Mouse (Mus musculus) intestine, embryonic 15.5 days (tissue): ENCODE measurements around the gene Gpc1. TPM values are rescaled to one million over a fixed set of nuclear protein-coding genes. Genes with fewer than 3 reads are reported as not detected.

Experiments used
- ATAC-seq: fragments of 200-750 bp; cut with Nextera tagmentation; 2 replicates; pipeline ENCODE4 v1.8.0; 2017; ENCODE audit warnings: moderate TSS enrichment, moderate library complexity
- H3K27ac ChIP-seq: fragments of 300-500 bp; sonication (generic); 2 replicates; pipeline ENCODE4 v1.5.1; 2015; ENCODE audit warnings: mild to moderate bottlenecking, inconsistent platforms
- H3K27me3 ChIP-seq: fragments of 300-500 bp; sonication (generic); replicated peaks from 2 replicates; pipeline ENCODE4 v1.6.1; 2015; ENCODE audit warnings: inconsistent platforms
- H3K36me3 ChIP-seq: fragments of 300-500 bp; sonication (generic); 2 replicates; pipeline ENCODE4 v1.6.1; 2015; ENCODE audit warnings: inconsistent platforms
- H3K4me1 ChIP-seq: fragments of 300-500 bp; sonication (generic); replicated peaks from 2 replicates; pipeline ENCODE4 v1.6.1; 2015; ENCODE audit warnings: inconsistent platforms
- H3K4me2 ChIP-seq: fragments of 300-500 bp; sonication (generic); replicated peaks from 2 replicates; pipeline ENCODE4 v1.6.1; 2015; ENCODE audit warnings: mild to moderate bottlenecking, inconsistent platforms
- H3K4me3 ChIP-seq: fragments of 300-500 bp; sonication (generic); replicated peaks from 2 replicates; pipeline ENCODE4 v1.5.1; 2015; ENCODE audit warnings: inconsistent platforms
- H3K9ac ChIP-seq: fragments of 300-500 bp; sonication (generic); 2 replicates; pipeline ENCODE4 v1.6.1; 2015; ENCODE audit warnings: inconsistent platforms
- H3K9me3 ChIP-seq: fragments of 300-500 bp; sonication (generic); 2 replicates; pipeline ENCODE4 v1.6.1; 2016; ENCODE audit warnings: inconsistent platforms
- WGBS: fragments of 180-500 bp; shearing (Covaris S2); methylation state at CpG from one replicate; pipeline ENCODE4 v1.1.7; 2015; 5-methylcytosine and 5-hydroxymethylcytosine counted together
- polyA plus RNA-seq: library from polyadenylated mRNA; unstranded; fragments of >200 nt; fragmentation: Nextera tagmentation; extraction: Ambion mirVana; gene quantifications from 2 replicates; pipeline ENCODE4 v1.2.1, GENCODE M21; 2015

Gene Gpc1
- polyA plus RNA-seq, 1 experiment from 2014 or later, result 37.7 TPM

GRCm38 (mm10) chr1:92805181-92805580 is 26.3 kb upstream of the Gpc1 start:
- Histone ChIP-seq H3K9me3 (no peaks in the 10 kb centered on the region), H3K4me3 (no peak overlapping the region), H3K27ac (no peak overlapping the region), H3K4me2 (no peak overlapping the region), H3K27me3 (no peaks in the 10 kb centered on the region), H3K9ac (no peak overlapping the region), H3K4me1 (no peaks in the 10 kb centered on the region), H3K36me3 (no peaks in the 10 kb centered on the region)
- no peak for ATAC-seq
- WGBS, result 68% methylated on average over 5 of the region's 5 CpGs

- H3K9ac ChIP-seq, result no peak overlapping the region
- H3K4me2 ChIP-seq, result no peak overlapping the region
- 66% methylated on average over 2 of the region's 2 CpGs for WGBS
- H3K27me3 ChIP-seq, result no peaks in the 10 kb centered on the region
- no peak overlapping the region for H3K4me3 ChIP-seq
- H3K9me3 ChIP-seq, result no peaks in the 10 kb centered on the region
- ATAC-seq, result no peak
- no peak overlapping the region for H3K27ac ChIP-seq
- H3K4me1 ChIP-seq, result no peaks in the 10 kb centered on the region
- no peaks in the 10 kb centered on the region for H3K36me3 ChIP-seq
Observed at GRCm38 (mm10) chr1:92805836-92806235, 25.6 kb upstream of the Gpc1 start.

GRCm38 (mm10) chr1:92806720-92807119 is 24.7 kb upstream of the Gpc1 start:
- no peak for ATAC-seq
- no peak overlapping the region for H3K4me3 ChIP-seq
- H3K9ac ChIP-seq, result no peak overlapping the region
- no peaks in the 10 kb centered on the region for H3K4me1 ChIP-seq
- no peaks in the 10 kb centered on the region for H3K36me3 ChIP-seq
- H3K4me2 ChIP-seq, result no peak overlapping the region
- 75% methylated on average over 3 of the region's 3 CpGs for WGBS
- no peaks in the 10 kb centered on the region for H3K27me3 ChIP-seq
- H3K9me3 ChIP-seq, result no peaks in the 10 kb centered on the region
- no peak overlapping the region for H3K27ac ChIP-seq

GRCm38 (mm10) chr1:92809621-92810020 is 21.8 kb upstream of the Gpc1 start:
- ATAC-seq, result no peak
- H3K9me3 ChIP-seq, result no peaks in the 10 kb centered on the region

GRCm38 (mm10) chr1:92814319-92814718 is 17.1 kb upstream of the Gpc1 start:
- Histone ChIP-seq H3K9ac (no peak overlapping the region), H3K36me3 (no peaks in the 10 kb centered on the region), H3K27ac (no peak overlapping the region), H3K4me3 (no peak overlapping the region), H3K27me3 (no peaks in the 10 kb centered on the region), H3K4me2 (no peak overlapping the region), H3K4me1 (0 out of 2 replicates have a peak, but pooled peaks cover 3% of the 10 kb centered on the region), H3K9me3 (no peaks in the 10 kb centered on the region)
- 0 out of 2 replicates have a peak, but pooled peaks have one; percentile 36 for ATAC-seq
- 41% methylated on average over 5 of the region's 5 CpGs for WGBS

More at GRCm38 (mm10) chr1:92809621-92810020, 21.8 kb upstream of the Gpc1 start:
- Histone ChIP-seq H3K4me1 (0 out of 2 replicates have a peak, but pooled peaks cover 3% of the 10 kb centered on the region), H3K4me2 (no peak overlapping the region), H3K4me3 (no peak overlapping the region), H3K27ac (no peak overlapping the region), H3K27me3 (no peaks in the 10 kb centered on the region), H3K9ac (no peak overlapping the region), H3K36me3 (no peaks in the 10 kb centered on the region)
- 76% methylated on average over 4 of the region's 4 CpGs for WGBS

GRCm38 (mm10) chr1:92815100-92815499 is 16.3 kb upstream of the Gpc1 start:
- no peaks in the 10 kb centered on the region for H3K27me3 ChIP-seq
- H3K27ac ChIP-seq, result no peak overlapping the region
- no peak for ATAC-seq
- no peak overlapping the region for H3K4me3 ChIP-seq
- no peaks in the 10 kb centered on the region for H3K9me3 ChIP-seq
- no peaks in the 10 kb centered on the region for H3K36me3 ChIP-seq
- no peak overlapping the region for H3K9ac ChIP-seq
- no peak overlapping the region for H3K4me2 ChIP-seq
- WGBS, result 59% methylated on average over 9 of the region's 9 CpGs
- 0 out of 2 replicates have a peak, but pooled peaks cover 3% of the 10 kb centered on the region for H3K4me1 ChIP-seq

GRCm38 (mm10) chr1:92815756-92816294 is 15.6 kb upstream of the Gpc1 start:
- Histone ChIP-seq H3K9me3 (no peaks in the 10 kb centered on the region), H3K27ac (no peak overlapping the region), H3K4me1 (0 out of 2 replicates have a peak, but pooled peaks cover 3% of the 10 kb centered on the region), H3K4me2 (no peak overlapping the region), H3K9ac (no peak overlapping the region), H3K36me3 (no peaks in the 10 kb centered on the region), H3K4me3 (no peak overlapping the region), H3K27me3 (no peaks in the 10 kb centered on the region)
- WGBS, result 72% methylated on average over 5 of the region's 5 CpGs
- no peak for ATAC-seq

- Histone ChIP-seq H3K36me3 (no peaks in the 10 kb centered on the region), H3K4me2 (peak overlapping the region; percentile 97), H3K27ac (0 out of 2 replicates have a peak overlapping the region, but pooled peaks have one; percentile 86), H3K9ac (no peak overlapping the region), H3K27me3 (peaks cover 4% of the 10 kb centered on the region), H3K9me3 (no peaks in the 10 kb centered on the region), H3K4me3 (peak overlapping the region; percentile 72), H3K4me1 (peaks cover 20% of the 10 kb centered on the region; the same call in 1 of the 2 replicates)
- 7% methylated on average over 13 of the region's 13 CpGs for WGBS
- no peak for ATAC-seq
Observed at GRCm38 (mm10) chr1:92830626-92831187, 738 bp upstream of the Gpc1 start.

- under 1% methylated on average over 62 of the region's 62 CpGs for WGBS
- no peaks in the 10 kb centered on the region for H3K9me3 ChIP-seq
- ATAC-seq, result peak; percentile 42
Observed at GRCm38 (mm10) chr1:92832011-92833010, 866 bp downstream of the Gpc1 start.

GRCm38 (mm10) chr1:92833987-92834706 is 2.7 kb downstream of the Gpc1 start:
- 69% methylated on average over 7 of the region's 7 CpGs for WGBS
- Histone ChIP-seq H3K4me2 (no peak overlapping the region), H3K9me3 (no peaks in the 10 kb centered on the region), H3K27ac (no peak overlapping the region), H3K4me1 (peaks cover 20% of the 10 kb centered on the region; the same call in 1 of the 2 replicates), H3K36me3 (no peaks in the 10 kb centered on the region), H3K27me3 (peaks cover 4% of the 10 kb centered on the region), H3K4me3 (no peak overlapping the region), H3K9ac (no peak overlapping the region)
- ATAC-seq, result no peak

More at GRCm38 (mm10) chr1:92832011-92833010, 866 bp downstream of the Gpc1 start:
- Histone ChIP-seq H3K36me3 (no peaks in the 10 kb centered on the region), H3K4me1 (peaks cover 20% of the 10 kb centered on the region; the same call in 1 of the 2 replicates), H3K4me3 (peak overlapping the region; percentile 72), H3K27me3 (peaks cover 4% of the 10 kb centered on the region), H3K27ac (peak overlapping the region; percentile 86), H3K9ac (peak overlapping the region; percentile 85), H3K4me2 (peak overlapping the region; percentile 97)

- Histone ChIP-seq H3K27me3 (no peaks in the 10 kb centered on the region), H3K4me2 (no peak overlapping the region), H3K4me3 (no peak overlapping the region), H3K4me1 (peaks cover 7% of the 10 kb centered on the region; the same call in 1 of the 2 replicates), H3K27ac (no peak overlapping the region), H3K36me3 (no peaks in the 10 kb centered on the region), H3K9me3 (no peaks in the 10 kb centered on the region), H3K9ac (no peak overlapping the region)
- 79% methylated on average over 14 of the region's 14 CpGs for WGBS
- ATAC-seq, result no peak
Observed at GRCm38 (mm10) chr1:92837931-92838833, 6.7 kb downstream of the Gpc1 start.
